Mouse (Mus musculus): ENCODE measurements around the gene Timp4.
"Not testable (repeated sequence)": the region's sequence is repeated elsewhere in the genome, so short reads cannot be mapped to it uniquely, and the experiment has no call there.

Timp4 gene

DNA sequence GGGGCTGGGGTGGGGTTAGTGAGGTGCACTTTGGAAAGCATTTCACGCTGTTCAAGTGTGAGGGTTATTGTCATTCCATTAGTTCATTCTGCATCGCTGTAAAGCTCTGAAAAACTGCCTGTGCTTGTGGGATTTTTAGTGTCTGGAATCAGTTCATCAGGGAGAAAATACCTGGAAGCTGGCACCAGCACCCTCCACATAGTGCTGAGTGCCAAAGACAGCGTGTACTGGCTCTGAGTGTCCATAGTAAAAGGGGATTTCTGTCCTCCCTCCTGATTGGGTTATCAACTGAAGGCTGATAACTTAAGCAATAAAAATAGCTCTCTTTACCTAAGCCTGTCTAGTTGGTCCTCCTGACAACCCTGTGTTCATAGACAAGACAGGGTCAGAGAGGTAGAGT lies 8.5 kb upstream of the Timp4 start:
- in situ Hi-C loops (cut with MboI; ENCODE audit: low sequenced_read_pairs): loop anchor here (25.0 kb wide), 1 partner anchor 548 kb away; no protein-coding TSS in a partner anchor

DNA sequence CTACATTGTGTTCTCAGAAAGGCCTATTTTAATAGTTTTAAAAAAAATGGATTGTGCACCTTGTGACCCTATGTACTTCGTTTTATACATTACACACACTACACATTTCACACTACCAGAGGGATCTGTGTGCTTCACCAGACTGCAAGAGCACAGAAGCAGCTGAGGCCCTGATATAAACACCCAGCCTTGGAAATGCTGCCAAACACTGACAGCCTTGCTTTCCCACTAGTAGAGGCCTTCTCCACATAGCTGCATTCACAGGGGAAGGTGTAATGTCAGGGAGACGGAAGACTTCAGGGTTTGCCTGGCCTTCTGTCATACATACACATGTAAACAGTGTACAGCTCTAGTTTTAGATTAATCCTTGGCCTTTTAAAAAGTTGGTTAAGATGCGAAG lies 3.2 kb upstream of the Timp4 start:
- in situ Hi-C loops (cut with MboI; ENCODE audit: low sequenced_read_pairs): loop anchor here (25.0 kb wide), 1 partner anchor 543 kb away; no protein-coding TSS in a partner anchor

DNA sequence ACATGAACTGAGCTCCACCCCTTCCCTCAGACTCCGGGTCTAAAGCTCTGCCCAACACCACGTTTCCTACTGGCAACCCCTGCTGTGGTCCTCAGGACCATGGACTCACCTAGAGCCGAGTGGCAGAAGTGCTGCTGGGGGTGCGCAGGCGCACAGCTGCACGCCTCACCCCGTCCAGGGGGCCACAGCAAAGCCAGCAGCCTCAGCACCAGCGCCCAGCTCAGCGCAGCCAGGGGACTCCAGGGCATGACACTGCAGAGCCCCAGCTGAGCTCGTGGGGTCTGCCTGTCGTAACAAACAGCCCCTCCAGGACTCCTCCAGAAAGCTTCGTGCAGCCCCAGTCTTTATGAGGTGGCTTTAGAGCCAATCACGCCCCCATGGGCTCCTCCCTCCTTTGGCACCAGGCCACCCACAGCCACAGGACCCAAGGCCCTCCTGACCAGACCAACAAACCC lies 447 bp downstream of the Timp4 start:
- in situ Hi-C loops (cut with MboI; ENCODE audit: low sequenced_read_pairs): loop anchor here (25.0 kb wide), 1 partner anchor 539 kb away; no protein-coding TSS in a partner anchor

GRCm38 (mm10) chr6:115245500-115246058 lies 6.4 kb downstream of the Timp4 start:
- in situ Hi-C loops (cut with MboI; ENCODE audit: low sequenced_read_pairs): no loop called here

DNA sequence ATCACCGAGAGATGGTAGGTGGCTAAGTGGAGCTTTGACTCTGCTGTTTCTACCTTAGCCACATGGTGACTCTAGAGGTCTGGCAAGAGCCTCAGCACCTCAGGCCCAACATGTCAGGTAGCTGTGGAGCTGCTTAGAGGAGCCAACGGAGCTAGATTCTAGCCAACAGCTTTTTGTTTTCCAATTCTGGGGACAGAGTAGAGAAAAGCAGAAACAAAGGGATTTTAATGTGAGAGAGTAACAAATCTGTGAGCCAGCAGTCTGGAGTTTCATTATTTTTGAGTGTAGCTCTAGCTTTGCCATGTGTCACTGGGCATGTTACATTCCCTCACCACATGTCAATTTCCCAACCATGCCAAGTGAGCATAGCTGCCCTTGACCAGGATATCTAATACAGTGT lies 7.8 kb downstream of the Timp4 start:
- in situ Hi-C loops (cut with MboI; ENCODE audit: low sequenced_read_pairs): no loop called here

DNA sequence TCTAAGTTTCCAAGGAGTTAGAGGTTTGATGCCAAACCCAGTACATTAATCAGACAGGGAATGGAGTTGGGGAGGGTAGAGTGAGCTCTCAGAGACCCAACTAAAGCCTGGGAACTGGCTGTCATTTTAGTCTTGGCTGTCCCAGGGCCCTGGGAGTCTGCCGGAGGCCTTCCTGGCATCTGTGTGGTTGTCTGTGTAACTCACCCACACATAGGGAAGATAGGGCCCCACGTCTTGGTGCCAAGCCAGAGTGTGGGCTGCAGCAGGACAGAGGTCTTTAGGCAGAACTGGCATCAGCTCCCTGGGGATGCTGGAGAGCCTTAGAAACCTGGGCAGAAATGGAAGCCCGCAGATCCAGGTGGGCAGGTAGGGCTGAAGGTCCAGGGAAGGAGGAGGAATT lies 10.1 kb downstream of the Timp4 start:
- in situ Hi-C loops (cut with MboI; ENCODE audit: low sequenced_read_pairs): no loop called here

DNA sequence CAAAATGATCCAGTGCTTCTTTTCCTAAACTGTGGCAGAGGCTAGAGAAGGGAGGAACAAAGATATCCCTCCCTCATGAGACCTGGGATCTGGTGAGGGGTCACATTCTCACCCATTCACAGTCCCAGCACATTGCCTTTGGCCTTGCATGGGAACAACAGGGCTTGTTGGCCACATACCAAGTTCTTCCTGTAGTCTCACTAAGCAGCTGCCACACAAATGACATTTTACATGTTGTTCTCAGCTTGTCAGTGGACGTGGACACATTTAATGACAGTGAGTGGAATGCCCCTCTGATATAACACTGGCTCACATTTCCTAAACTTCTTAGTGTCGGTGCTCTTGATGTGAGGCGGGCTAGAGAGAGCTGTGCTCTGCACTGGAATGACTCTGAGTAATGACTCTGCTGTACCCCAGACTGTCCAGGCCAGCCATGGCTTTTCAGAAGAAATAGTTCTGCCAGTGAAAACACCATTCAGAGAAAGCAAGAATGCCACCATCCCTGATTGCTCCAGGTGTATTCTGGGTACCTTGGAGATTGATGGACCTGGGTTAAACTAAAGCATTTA lies 10.8 kb downstream of the Timp4 start:
- in situ Hi-C loops (cut with MboI; ENCODE audit: low sequenced_read_pairs): no loop called here

DNA sequence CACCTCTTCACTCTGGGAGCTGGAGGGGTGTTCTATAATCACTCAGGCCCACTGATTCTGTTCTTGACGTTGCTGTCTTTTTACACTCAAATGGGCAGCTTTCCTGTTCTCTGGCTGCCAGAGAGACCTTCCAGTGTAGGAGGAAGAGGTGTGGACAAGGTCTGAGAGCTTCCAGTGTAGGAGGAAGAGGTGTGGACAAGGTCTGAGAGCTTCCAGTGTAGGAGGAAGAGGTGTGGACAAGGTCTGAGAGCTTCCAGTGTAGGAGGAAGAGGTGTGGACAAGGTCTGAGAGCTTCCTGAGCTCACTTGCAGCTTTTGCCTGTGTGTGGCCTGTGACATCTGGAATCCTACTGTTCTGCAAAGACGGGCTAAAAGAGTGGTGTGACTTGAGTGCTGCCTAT lies 11.6 kb downstream of the Timp4 start:
- in situ Hi-C loops (cut with MboI; ENCODE audit: low sequenced_read_pairs): not testable (repeated sequence)

- in situ Hi-C loops (cut with MboI; ENCODE audit: low sequenced_read_pairs): loop anchor here (5.0 kb wide), 1 partner anchor 283 kb away; no protein-coding TSS in a partner anchor
Measured at GRCm38 (mm10) chr6:115239335-115239734, 12.7 kb downstream of the Timp4 start.

DNA sequence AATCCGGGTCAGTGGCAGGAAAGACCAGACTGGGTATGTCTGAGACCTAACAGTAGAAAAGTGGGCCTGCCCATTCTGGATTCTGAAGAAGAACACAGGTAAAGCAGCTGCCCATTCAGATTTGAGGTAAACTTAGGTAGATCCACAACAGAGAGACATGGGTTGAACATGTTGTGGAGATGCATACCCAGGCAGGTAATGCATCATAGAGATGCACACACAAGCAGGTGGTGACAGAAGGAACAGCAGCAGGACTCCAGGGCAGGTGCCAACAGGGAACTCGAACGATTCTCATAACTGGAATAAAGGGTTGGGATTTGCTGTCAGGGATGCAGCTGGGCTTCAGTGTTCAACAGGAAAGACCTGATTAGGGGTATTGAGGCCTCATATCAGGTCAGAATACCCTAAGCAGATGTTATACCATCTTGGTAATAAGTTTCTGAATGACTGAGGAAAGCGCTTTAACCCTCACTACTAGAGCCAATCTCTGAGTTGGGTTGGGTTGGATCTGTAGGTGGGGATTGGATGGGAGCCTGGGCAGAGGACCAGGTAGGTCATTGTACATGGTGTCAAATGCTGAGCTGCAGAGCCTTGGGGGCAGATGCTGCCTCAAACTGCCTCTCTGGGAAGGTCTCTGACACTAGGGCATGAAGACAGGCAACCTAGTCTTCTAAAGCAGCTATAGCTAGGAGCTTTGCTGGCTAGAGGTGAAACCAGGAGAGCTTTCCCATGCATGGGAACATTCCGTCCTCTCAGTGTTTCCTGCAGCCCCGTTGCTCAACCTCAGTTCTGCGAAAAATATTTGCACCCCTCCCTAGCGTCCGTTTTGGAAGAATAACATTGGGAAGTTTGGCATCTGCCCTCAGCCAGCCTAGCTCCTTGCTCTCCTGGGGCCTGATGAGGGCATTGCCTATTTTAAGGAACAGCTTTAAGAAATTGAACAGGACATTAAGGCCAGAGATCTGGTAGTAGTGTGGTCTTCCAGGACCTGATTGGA lies 13.7 kb downstream of the Timp4 start:
- in situ Hi-C loops (cut with MboI; ENCODE audit: low sequenced_read_pairs): loop anchor here (5.0 kb wide), 1 partner anchor 284 kb away; no protein-coding TSS in a partner anchor

DNA sequence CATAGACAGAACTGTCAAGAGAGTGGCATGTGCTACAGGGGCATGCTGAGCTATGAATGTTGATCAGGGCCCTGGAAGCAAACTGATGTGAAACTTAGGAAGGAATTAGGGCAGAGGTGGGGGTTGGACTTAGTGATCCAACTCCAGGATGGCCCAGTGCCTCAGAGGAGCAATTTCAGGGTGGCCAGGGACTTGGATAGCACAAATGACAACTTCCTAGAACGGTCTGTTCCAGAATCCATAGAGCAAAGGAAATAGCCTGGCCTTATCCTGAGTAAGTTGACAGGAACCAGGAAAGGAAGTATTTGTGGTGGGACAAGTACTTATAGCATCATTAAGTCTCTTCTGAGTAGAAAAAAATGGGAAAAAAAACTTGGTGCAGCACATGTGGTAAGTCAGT lies 19.4 kb downstream of the Timp4 start:
- in situ Hi-C loops (cut with MboI; ENCODE audit: low sequenced_read_pairs): no loop called here

DNA sequence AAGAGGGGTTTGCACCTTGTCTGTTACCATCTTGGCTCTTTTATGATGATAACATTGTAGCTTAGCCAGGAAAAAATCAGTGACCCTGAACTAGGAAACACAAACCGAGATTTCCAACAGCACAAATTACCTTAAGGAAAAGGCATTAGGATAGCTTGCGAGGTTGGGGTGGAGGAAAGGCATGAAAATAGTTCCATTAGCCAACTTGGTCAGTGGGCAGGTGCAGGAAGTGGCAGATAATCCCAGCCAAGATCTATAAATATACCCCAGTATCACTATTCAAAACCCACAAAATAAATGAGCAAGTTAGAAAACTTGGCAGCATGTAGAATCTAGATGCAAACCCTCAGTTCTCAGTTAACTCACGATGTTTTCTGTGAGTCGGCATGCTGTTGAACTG lies 20.2 kb downstream of the Timp4 start:
- in situ Hi-C loops (cut with MboI; ENCODE audit: low sequenced_read_pairs): no loop called here

- in situ Hi-C loops (cut with MboI; ENCODE audit: low sequenced_read_pairs): no loop called here
Measured at GRCm38 (mm10) chr6:115230557-115230956, 21.4 kb downstream of the Timp4 start.

DNA sequence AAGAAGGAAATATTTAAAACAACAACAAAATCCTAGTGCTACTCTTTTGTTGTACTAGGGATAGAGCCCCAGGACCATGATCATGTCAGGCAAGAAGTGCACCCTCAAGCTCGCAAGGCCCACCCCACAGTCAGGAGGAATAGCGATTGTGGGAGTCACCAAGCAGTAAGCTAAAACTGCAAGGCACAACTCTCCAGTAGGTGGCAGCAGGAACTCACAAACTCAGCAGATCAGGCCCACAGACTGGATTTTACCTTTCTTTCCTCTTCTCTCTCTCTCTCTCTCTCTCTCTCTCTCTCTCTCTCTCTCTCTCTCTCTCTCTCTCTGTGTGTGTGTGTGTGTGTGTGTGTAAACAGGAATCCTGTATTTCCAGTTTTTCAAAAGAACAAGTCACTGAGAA lies 24.5 kb downstream of the Timp4 start:
- in situ Hi-C loops (cut with MboI; ENCODE audit: low sequenced_read_pairs): no loop called here

- in situ Hi-C loops (cut with MboI; ENCODE audit: low sequenced_read_pairs): no loop called here
Measured at GRCm38 (mm10) chr6:115227043-115227442, 25.0 kb downstream of the Timp4 start, which contains the start of gene Gm17482. TSS of gene Gm17482 (plus strand) at chr6:115227343.

- in situ Hi-C loops (cut with MboI; ENCODE audit: low sequenced_read_pairs): no loop called here
Measured at GRCm38 (mm10) chr6:115225519-115225918, 26.5 kb downstream of the Timp4 start.

DNA sequence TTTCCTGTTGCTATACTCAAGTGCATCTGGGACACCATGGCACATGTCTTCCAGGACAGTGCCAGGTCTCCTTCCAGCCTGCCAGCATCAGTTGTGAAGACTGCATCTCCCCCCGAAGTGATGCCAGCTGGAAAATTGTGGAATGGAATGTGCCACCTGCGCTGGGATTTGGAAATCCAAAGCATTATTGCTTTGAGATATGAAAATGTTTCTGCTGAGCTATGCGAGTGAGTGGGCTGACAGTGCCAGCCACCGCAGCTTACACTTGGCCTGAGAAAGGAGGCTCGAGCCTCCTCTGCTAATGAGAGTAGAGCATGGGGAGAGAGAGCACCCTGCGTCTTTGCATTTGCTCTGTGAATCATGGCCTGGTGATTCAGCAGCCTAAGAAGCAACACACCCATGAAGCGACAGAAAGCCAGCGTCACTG lies 30.8 kb downstream of the Timp4 start:
- in situ Hi-C loops (cut with MboI; ENCODE audit: low sequenced_read_pairs): loop anchor here (25.0 kb wide), 1 partner anchor 284 kb away; no protein-coding TSS in a partner anchor

- in situ Hi-C loops (cut with MboI; ENCODE audit: low sequenced_read_pairs): loop anchor here (25.0 kb wide), 1 partner anchor 276 kb away; no protein-coding TSS in a partner anchor
Measured at GRCm38 (mm10) chr6:115213129-115213528, 38.9 kb downstream of the Timp4 start.

DNA sequence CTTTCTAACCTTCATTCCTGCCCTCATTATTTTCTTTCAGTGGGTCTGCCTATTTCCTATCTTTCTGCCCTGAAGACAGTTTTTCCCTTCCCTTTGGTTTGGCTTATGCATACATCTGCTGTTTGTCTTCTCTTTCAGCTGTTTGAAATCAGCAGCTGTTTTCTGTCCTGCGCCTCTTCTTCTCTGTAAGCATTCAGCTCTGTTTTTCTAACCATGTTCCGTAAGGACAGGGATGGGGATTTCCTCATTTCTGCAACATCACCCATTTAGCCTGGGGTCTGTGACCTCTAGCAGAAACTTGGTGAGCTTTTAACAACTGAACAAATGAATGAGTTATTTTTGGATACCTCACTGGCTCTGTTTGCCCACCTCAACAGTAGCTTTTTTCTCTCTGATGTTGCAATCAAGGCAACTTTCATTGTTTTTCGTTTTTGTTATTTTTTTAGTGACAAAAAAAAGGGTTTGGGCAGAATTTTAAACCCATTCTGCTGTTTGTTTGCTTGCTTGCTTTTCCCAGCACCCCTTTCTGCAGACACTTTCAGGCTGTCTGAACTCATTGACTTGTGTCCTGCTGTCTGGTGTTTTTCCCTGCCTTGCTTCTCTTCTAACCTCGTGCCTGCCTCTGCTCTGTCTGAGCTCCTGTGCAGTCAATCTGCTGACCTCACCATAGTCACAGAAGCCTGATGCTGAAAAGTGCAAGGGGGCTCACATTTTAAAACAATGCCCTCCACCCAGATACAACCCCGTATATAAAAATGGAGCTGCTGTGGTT lies 39.7 kb downstream of the Timp4 start:
- in situ Hi-C loops (cut with MboI; ENCODE audit: low sequenced_read_pairs): loop anchor here (25.0 kb wide), 1 partner anchor 275 kb away; no protein-coding TSS in a partner anchor

DNA sequence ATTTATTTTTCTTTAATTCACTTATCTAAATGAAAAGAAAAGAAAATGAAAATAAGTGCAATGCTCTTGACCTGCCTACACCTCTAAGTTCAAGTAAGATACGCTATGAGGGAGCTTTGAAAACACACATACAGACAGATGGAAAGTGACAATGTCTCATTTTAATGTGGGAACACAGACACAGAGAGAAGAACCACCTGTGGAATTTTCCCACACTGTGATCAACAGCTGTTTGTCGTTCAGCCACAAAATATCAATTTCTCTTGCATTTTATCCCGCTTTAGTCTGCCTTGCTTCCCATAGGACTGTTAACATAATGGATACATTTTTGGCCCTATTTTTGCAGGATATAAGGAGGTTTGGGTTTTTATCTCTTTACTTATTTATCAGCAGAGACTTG lies 41.2 kb downstream of the Timp4 start:
- in situ Hi-C loops (cut with MboI; ENCODE audit: low sequenced_read_pairs): loop anchor here (25.0 kb wide), 1 partner anchor 274 kb away; no protein-coding TSS in a partner anchor
